Mouse (Mus musculus): ENCODE data around the gene Nsrp1.
"Not testable (repeated sequence)": the region's sequence is repeated elsewhere in the genome, so short reads cannot be mapped to it uniquely, and the experiment has no call there.

Nsrp1 gene

GRCm38 (mm10) chr11:77078273-77079134 is at the start of gene Nsrp1:
Nsrp1 (minus strand) TSS chr11:77078435.
- peak; percentile 72 for DNase-seq (ENCODE audit: low read depth)

DNA sequence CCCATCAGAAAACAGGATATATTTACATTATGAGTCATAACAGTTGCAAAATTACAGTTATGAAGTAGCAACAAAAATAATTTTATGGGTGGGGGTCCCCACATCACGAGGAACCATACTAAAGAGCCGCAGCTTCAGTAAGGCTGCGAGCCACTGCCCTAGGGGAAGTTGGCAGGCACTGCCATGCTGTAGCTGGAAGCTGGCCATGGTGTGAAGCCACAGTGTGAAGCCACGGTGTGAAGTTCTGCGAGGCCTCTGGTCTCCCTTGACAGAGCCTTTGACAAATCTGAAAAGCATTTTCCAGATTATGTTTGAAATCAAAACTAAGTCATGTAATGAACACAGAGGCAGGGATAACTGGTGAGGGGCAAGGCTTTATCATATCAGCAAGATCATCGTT is 32.9 kb upstream of the Nsrp1 start:
- no peak for DNase-seq (ENCODE audit: low read depth)

- DNase-seq (ENCODE audit: low read depth) = no peak
Observed at GRCm38 (mm10) chr11:77108442-77108841, 30.2 kb upstream of the Nsrp1 start.

DNA sequence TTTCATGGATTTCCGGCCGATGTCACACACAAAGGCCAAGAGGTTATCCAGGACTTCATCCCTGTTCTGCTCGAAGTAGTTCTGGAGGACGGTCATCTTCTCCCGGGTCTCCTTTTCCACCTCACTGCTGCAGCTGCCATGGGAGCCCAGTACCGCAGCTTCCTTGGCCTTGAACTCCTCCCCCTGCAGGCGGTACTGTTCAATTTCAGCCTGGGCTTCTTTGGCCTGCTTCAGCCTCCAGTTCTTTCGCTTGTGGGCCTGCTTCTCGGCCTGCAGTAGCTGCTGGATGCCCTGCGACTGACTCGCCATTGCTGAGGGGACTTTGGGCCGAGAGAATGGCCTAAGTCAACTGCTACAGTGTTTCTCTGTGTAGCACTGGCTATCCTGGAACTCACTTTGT is 29.6 kb upstream of the Nsrp1 start:
- DNase-seq (ENCODE audit: low read depth) = not testable (repeated sequence)

- no peak for DNase-seq (ENCODE audit: low read depth)
Observed at GRCm38 (mm10) chr11:77106961-77107360, 28.7 kb upstream of the Nsrp1 start.

DNA sequence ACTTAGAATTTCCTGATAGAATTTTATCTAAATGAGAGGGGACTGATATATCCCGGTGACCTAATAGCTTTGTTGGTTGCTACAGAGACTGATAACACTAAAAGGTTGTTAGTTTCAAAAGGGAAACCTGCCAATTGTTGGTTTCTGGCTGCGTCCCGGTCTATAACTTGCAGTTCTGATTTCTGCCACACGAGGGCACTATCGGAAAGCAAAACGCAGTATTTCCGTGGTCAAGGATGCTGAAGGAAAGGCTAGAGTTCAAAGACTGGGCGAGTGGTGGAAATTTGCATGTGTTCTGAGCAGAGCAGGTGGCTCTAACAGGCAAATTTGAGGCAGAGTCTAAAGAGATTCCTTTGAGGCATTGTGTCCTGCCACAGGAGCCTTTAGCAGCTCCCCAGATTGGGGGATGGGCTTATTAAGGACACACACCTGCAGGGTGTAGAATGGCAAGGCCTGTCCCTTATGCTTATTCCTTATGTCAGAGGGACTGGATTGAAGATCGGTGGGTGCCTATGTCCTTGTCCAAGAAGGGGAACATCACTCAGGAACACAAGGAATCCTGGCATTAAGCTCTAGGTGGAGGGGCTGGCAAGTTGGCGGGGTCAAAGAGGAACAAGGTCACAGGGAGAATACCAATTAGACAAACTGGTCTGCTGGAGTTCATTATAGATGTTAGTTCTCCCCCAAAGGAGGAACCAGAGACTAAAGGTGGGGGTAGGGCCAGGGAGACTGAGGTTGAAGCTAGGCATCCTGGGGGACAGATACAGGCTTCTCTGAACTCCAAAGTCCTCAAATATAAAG is 22.1 kb upstream of the Nsrp1 start:
- peak; percentile 25 for DNase-seq (ENCODE audit: low read depth)

DNA sequence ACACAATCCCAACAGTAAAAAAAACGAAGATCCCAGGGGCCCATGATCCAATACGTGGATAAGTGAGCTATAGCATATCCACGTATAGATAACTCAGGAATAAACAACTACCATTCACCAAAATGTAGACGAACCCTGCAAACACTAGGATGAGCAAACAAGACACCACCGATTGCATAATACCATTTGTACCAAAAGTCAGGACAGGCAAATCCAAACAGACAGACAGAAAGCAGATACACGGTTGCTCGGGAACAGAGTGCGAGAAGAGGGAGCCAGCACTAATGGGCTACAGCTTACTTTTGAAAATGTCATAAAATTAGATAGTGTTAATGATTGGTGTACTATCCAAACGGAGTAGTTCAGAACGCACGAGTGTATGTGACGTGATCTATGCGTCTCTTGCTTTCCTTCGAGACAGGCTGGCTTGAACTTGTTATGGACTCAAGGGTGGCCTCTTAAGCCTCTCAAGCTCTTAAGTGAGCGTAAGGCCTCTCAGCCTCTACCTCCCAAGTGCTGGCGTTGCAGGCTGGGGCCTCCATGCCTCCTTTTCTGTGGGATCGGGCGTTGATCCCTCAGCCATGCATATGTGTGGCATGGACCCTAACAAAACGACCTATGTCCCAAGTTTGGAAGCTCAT is 20.2 kb upstream of the Nsrp1 start:
- DNase-seq (ENCODE audit: low read depth) = no peak

- DNase-seq (ENCODE audit: low read depth) = no peak
Observed at GRCm38 (mm10) chr11:77096991-77097390, 18.8 kb upstream of the Nsrp1 start.

DNA sequence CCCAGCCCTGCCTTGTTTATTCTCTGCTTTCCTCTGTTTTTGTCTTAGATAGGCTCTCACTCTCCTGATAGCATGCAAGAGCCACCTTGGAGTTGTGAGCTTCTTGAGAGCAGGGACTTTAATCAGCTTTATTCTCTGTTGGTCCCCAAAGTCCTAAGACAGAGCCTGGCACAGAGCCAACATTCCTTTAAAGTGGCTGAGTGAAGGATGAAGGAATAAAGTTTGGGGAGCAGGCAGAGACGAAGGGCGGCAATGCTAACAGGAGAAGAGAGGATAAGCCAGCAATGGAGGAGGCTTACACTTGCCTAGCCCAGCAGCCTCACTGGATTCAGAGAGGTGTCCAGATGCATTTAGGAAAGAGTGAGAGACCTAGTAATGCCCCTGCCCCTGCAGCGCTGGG is 18.3 kb upstream of the Nsrp1 start:
- DNase-seq (ENCODE audit: low read depth) = no peak

DNA sequence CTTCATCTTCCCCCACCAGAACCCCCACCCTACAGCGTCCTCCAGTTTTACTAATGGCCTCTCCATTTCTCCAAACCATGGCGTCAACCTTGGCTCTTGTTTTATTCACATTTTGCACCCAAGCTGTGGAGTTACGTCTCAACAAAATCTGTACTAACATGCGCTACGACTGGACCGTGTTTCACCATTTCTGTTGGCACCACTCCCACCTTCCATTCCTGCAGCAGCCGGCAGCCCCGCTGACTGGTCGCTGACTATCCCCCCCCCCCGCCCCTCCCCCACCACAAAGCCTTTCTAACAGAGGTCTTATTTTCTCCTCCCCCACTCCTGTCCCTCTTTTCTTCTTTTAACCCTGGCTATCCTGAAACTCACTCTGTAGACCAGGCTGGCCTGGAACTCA is 17.0 kb upstream of the Nsrp1 start:
- no peak for DNase-seq (ENCODE audit: low read depth)

DNA sequence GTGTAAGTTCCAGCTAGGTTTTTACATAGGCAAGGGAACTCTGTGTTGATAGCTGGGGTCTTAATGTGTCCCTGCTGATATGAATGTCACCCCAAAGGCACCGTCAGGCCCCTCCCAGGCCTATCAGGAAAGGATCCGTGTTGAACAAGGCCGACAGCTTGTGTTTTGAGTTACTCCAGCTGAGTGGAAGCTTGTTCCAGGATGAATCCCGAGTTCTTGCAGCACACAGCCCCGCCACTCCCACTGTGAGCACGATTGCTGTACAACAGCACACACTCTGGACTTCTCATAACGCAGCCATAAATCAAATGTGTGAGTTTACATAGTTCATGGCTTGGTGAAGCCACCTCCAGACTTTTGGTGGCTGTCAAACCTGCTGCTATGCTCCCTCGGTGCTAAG is 15.9 kb upstream of the Nsrp1 start:
- no peak for DNase-seq (ENCODE audit: low read depth)

DNA sequence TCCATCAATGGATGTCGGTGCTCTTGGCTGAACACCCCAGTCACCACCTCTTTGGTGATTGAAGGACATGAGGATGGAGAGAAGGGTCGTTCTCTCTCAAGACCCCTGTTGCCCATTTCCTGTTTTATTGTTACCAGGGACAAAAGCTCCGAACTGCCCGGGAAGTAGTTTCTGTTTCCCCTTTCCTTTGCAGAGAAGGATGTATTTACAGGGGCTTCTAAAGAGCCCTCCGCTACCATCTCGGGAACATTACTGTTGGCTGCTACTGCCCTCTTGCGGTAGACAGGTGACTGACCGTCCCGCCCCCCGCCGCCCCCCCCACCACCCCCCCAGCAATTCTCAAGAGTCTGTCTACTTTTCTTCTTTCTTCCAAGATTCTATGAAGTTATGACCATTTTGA is 15.0 kb upstream of the Nsrp1 start:
- no peak for DNase-seq (ENCODE audit: low read depth)

DNA sequence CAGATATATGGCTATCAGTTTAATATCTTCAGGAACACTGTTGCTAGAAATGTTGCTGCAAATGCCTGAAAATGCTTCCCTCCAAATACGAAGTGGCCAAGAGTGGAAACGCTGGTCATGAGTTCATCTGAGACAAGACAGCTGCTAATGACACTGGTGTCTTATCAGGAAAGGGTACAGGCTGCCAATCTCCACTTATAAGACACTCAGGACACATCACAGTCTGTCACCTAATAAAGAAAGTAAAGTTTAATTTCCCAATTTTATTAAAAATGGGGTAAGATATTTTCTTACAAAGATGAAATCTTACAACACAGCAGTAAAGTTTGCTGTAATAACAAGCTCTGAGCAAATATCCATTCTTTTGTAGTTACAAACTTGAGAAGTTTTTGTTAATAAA is 10.9 kb upstream of the Nsrp1 start:
- no peak for DNase-seq (ENCODE audit: low read depth)

GRCm38 (mm10) chr11:77087004-77087403 is 8.8 kb upstream of the Nsrp1 start:
- no peak for DNase-seq (ENCODE audit: low read depth)

DNA sequence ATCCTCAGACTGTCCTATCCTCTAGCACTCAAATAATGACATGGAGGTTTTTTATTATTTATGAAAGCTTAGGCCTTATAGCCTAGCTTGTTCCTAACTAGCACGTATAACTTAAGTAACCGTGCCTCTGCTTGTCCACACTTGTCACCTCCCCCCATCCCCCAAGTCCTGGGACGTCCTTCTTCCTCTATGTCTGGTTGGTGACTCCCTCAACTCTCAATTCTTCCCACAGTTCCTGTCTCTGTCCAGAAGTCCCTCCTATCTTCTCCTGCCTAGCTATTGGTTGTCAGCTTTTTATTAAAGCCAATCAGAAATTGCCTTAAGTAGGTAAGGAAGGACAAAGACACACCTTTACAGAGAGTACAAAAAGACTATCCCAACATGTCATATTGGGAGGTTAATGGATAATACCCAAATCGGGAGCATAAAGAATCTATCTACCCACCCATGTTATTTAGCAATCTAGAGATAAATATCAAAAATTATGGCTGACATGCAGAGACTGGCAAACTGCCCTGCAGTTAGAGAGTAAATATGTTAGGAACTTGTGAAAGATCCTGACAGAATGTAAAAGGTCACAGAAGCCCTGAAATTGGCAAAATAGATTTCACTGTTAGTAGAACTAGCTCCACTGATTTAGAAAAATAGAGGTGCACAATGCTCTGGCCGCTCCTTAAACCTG is 5.9 kb upstream of the Nsrp1 start:
- DNase-seq (ENCODE audit: low read depth) = no peak

DNA sequence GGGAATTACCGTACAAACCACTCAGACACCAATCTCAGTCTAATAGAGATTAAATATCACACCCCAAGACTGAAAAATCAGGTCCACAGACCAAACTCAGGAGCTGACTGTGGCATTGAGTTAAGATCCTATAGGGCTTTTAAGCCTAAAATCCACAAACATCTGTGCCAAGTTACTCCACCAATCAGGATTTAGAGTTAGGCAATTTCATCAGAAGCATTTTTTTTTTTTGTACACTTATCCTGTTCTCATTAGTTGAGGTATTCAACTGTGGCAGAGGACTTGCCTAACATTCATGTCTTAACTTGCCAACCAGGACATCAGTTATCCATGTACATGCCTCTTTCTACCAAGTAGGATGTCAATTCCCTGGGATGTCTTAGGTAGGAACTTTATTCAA is 1.1 kb upstream of the Nsrp1 start:
- DNase-seq (ENCODE audit: low read depth) = no peak

DNA sequence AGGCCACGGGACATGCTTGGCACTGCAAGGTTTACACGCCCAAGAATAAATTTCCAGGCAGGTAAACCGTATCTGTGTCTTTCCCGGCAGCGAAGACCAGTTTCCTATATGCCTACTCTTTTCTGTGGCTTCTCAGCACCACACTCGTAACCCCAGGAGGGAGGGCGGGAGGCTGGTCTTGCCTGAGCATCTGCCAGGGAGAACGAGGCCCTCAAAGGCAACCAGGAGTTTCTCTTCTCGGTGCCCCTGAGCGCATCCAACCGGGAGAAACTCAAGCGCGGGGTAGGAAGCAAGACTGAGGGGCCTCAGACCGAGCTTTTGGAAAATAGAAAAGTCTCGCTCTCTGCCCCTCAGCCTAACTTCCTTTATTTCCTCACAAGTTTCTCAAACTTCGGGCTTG is 443 bp downstream of the Nsrp1 start:
- DNase-seq (ENCODE audit: low read depth) = no peak

DNA sequence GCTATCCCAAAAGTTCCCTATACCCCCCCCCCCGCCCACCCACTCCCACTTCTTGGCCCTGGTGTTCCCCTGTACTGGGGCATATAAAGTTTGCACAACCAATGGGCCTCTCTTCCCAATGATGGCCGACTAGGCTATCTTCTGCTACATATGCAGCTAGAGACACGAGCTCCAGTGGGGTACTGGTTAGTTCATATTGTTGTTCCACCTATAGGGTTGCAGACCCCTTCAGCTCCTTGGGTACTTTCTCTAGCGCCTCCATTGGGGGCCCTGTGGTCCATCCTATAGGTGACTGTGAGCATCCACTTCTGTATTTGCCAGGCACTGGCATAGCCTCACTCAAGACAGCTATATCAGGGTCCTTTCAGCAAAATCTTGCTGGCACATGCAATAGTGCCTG is 904 bp downstream of the Nsrp1 start:
- not testable (repeated sequence) for DNase-seq (ENCODE audit: low read depth)

- DNase-seq (ENCODE audit: low read depth) = no peak
Observed at GRCm38 (mm10) chr11:77070721-77071120, 7.5 kb downstream of the Nsrp1 start.

GRCm38 (mm10) chr11:77068825-77069224 is 9.4 kb downstream of the Nsrp1 start:
- DNase-seq (ENCODE audit: low read depth) = no peak

DNA sequence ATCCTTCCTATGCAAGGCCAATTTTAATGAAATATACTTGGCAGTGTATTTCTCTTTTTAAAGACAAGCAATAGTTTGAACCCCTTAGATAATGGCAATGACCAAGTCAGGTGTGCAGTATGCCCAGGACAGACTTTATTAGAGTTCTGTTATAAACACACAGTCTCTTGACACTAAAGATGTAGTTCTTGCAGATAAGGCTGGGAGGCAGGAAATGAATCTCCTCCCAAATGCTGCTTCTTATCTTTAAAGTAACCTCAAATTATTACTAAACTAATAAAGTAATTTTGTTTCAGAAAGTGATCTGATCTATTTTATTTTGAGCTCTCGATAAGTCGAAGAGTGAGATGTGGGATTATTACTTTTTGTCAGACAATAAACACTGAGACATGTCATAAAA is 14.8 kb downstream of the Nsrp1 start:
- DNase-seq (ENCODE audit: low read depth) = no peak

DNA sequence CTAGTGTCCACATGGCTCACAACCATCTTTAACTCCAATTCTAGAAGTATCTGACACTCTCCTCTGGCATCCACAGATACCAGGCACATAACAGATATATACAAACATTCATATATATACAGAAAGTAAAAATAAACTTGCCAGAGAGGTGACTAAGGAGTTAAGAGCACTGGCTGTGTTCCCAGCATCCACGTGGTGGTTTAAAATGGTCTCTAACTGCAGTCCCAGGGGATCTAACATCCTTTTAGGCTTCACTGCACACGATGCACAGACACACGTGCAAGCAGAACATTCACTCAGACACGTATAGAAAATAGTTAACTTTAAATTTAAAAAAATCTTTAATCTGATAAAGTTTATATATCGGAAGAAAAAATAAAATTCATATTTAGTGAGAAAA is 16.3 kb downstream of the Nsrp1 start:
- DNase-seq (ENCODE audit: low read depth) = no peak

All from fibroblast of lung, adult 2 months (primary cell).